Mouse (Mus musculus) E14TG2a.4 (cell line): ENCODE data around the gene Dtymk.

Experiments
- CTCF ChIP-seq: conservative IDR thresholded peaks from 2 replicates; pipeline ENCODE4 v1.5.1; 2014; ENCODE audit warnings: low read length
- POU5F1 ChIP-seq: IDR thresholded peaks from 2 replicates; pipeline ENCODE4 v1.6.1; 2014; ENCODE audit warnings: low read length, borderline replicate concordance

DNA sequence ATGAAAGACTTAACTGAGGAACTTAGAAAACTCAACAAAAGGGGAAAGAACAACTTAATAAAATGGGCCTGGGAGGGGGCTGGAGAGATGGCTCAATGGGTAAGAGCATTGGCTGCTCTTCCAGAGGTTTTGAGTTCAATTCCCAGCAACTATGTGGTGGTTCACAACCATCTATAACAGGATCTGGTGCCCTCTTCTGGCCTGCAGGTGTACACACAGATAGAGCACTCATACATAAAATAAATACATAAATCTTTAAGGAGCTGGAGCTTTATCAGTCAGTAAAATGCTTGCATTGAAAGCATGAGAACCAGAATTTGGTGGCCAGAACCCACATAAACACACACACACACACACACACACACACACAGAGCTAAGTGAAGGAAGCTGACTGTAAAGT, 58.8 kb downstream of the Dtymk start:
- peak; percentile 32; the same call in 1 of the 2 replicates for TF ChIP-seq CTCF
- no peak for TF ChIP-seq POU5F1
